Mouse (Mus musculus) E14TG2a.4 (cell line): ENCODE data around the gene Klhl8.

Experiments
- H3K27me3 ChIP-seq: 2 replicates; pipeline ENCODE4 v1.6.1; 2014; ENCODE audit warnings: low read length, control low read depth; ENCODE audit not compliant: insufficient read depth
- H3K36me3 ChIP-seq: 2 replicates; pipeline ENCODE4 v1.6.1; 2014; ENCODE audit warnings: low read length, control low read depth; ENCODE audit not compliant: insufficient read depth
- H3K4me1 ChIP-seq: replicated peaks from 2 replicates; pipeline ENCODE4 v1.6.1; 2014; ENCODE audit warnings: low read depth, low read length, control low read depth
- H3K4me3 ChIP-seq: replicated peaks from 2 replicates; pipeline ENCODE4 v1.5.1; 2014; ENCODE audit warnings: mild to moderate bottlenecking, low read length
- H3K9me3 ChIP-seq: 2 replicates; pipeline ENCODE4 v1.6.1; 2014; ENCODE audit warnings: low read length, control low read depth
- CTCF ChIP-seq: conservative IDR thresholded peaks from 2 replicates; pipeline ENCODE4 v1.5.1; 2014; ENCODE audit warnings: low read length
- NANOG ChIP-seq: IDR thresholded peaks from 2 replicates; pipeline ENCODE4 v1.6.1; 2014; ENCODE audit warnings: borderline replicate concordance, low read length, mixed read lengths
- POU5F1 ChIP-seq: IDR thresholded peaks from 2 replicates; pipeline ENCODE4 v1.6.1; 2014; ENCODE audit warnings: low read length, borderline replicate concordance

Klhl8 gene

DNA sequence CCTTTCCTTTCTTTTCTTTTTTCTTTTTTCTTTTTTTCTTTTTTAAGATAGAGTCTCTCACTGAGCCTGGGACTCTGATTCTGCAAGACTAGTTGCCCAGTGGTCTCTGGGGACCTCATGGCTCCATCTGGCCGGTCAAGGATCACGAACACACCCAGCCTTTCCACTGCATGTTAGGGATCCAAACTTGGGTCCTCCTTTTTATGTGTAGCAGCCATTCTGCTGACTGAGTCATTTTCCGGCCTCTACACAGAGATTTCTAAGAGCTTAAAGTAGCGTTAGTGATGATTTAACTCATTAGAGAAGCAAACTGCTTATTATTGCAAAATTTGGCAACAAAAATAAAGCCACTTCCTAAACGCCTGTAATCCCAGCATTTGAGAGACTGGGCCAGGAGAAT lies 11.4 kb upstream of the Klhl8 start:
- H3K4me1 ChIP-seq = peaks cover 16% of the 10 kb centered on the region
- no peak overlapping the region for H3K4me3 ChIP-seq
- TF ChIP-seq CTCF (no peak), POU5F1 (no peak), NANOG (no peak)
- H3K36me3 ChIP-seq = no peaks in the 10 kb centered on the region
- H3K9me3 ChIP-seq = peaks cover 12% of the 10 kb centered on the region
- H3K27me3 ChIP-seq = 0 out of 2 replicates have a peak, but pooled peaks cover 7% of the 10 kb centered on the region

DNA sequence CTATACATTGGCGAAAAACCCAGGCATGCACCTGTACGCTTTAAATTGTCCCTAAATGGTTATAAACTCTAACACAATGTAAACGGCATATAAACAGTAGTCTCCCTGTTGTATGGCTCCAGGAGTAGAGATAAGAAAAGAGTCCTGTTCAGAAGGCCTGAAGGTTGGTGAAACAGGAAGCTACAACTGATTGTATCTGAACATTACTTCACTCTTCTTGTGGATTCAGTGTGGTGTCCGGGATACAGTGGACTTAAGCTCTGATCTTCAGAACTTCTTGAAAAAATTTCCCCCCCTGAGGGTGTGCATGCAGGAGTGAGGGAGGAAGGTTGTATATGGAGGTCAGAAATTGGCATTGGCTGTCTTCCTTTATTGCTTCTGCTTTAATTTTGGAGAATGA lies 8.4 kb upstream of the Klhl8 start:
- H3K36me3 ChIP-seq = no peaks in the 10 kb centered on the region
- H3K4me3 ChIP-seq = no peak overlapping the region
- H3K9me3 ChIP-seq = peaks cover 9% of the 10 kb centered on the region
- H3K4me1 ChIP-seq = peaks cover 26% of the 10 kb centered on the region
- TF ChIP-seq NANOG (no peak), CTCF (no peak), POU5F1 (no peak)
- H3K27me3 ChIP-seq = 0 out of 2 replicates have a peak, but pooled peaks cover 7% of the 10 kb centered on the region

DNA sequence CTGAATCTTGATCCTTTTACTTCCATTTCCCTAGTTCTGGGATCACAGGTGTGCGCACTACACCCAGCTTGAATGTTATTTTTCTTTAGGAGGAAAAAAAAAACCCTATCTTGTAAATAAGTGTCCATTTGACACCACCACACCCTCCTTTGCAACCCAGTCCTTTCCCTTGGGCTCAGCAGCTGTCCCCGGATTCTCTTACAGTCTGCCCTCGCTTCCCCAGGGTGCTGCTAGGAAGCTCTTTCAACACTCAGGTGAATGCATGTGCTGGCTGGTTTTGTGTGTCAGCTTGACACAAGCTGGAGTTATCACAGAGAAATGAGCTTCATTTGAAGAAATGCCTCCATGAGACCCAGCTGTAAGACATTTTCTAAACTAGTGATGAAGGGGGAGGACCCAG lies 7.2 kb upstream of the Klhl8 start:
- Histone ChIP-seq H3K9me3 (no peaks in the 10 kb centered on the region), H3K4me1 (peaks cover 24% of the 10 kb centered on the region), H3K27me3 (peaks cover 11% of the 10 kb centered on the region; the same call in 1 of the 2 replicates), H3K36me3 (no peaks in the 10 kb centered on the region), H3K4me3 (no peak overlapping the region)
- TF ChIP-seq POU5F1 = no peak
- TF ChIP-seq NANOG = no peak
- TF ChIP-seq CTCF = no peak

DNA sequence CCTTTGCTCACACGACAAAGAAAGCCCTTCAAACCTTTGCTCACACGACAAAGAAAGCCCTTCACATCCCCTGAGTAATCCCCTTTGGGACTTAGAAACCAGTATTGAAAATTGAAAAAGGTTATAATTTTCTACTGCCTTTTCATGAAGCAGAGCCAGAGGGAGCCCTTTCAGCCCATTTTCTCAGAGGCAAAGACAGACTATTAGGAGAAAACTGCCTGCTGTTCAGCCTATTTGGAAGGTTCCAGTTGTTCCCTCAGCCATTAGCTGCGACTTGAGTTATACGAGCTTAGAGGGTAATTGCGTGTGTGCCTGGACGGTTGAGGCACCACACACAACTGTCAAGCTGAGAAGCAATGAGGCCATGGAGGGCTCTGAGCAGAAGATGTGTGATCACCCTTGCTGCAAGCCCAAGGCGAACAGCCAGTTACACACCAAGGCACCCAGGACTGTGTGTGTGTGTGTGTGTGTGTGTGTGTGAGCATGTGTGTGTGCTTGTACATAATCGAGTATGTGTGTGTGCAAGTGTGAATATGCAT lies 6.4 kb upstream of the Klhl8 start:
- no peaks in the 10 kb centered on the region for H3K9me3 ChIP-seq
- TF ChIP-seq CTCF (no peak), POU5F1 (no peak), NANOG (no peak)
- H3K36me3 ChIP-seq = no peaks in the 10 kb centered on the region
- peaks cover 20% of the 10 kb centered on the region for H3K4me1 ChIP-seq
- peaks cover 17% of the 10 kb centered on the region for H3K27me3 ChIP-seq
- no peak overlapping the region for H3K4me3 ChIP-seq

DNA sequence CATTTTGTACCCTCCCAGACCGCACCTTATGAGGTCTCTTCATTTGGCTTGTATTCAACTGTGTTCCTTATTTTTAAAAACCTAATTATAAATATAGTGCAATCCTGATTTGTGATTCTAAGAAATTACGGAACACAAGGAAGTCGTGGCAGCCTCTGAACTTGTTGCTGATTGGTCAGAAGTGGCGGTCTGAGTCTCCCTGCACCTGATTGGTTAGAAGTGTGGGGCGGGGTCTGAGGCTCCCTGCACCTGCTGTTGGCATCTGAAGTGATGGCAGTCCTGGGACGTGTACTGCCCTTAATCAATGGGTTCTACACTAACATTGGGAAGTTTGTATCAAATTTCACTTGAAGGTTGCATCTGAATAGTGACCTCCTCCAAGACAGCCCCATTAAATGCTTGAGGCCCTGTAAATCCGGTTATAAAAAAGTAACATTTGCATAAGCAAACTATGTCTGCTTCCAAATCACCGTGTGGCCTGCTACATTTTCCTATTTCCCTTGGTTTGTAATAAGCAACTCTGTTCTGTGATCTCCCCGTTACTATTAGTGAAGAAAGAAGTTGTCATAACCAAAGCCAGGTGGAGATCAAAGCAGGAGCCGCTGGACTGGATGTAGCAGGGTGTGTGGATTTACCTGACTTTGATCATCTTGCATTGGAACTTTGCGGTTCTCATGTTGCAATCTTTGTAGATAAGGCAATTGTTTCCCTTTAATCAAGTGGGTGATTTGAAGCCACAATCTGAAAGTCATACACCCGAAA lies 5.7 kb upstream of the Klhl8 start:
- Histone ChIP-seq H3K4me3 (peak overlapping the region; percentile 53), H3K4me1 (peaks cover 20% of the 10 kb centered on the region), H3K36me3 (no peaks in the 10 kb centered on the region), H3K27me3 (peaks cover 19% of the 10 kb centered on the region), H3K9me3 (no peaks in the 10 kb centered on the region)
- TF ChIP-seq CTCF (no peak), POU5F1 (no peak), NANOG (no peak)

DNA sequence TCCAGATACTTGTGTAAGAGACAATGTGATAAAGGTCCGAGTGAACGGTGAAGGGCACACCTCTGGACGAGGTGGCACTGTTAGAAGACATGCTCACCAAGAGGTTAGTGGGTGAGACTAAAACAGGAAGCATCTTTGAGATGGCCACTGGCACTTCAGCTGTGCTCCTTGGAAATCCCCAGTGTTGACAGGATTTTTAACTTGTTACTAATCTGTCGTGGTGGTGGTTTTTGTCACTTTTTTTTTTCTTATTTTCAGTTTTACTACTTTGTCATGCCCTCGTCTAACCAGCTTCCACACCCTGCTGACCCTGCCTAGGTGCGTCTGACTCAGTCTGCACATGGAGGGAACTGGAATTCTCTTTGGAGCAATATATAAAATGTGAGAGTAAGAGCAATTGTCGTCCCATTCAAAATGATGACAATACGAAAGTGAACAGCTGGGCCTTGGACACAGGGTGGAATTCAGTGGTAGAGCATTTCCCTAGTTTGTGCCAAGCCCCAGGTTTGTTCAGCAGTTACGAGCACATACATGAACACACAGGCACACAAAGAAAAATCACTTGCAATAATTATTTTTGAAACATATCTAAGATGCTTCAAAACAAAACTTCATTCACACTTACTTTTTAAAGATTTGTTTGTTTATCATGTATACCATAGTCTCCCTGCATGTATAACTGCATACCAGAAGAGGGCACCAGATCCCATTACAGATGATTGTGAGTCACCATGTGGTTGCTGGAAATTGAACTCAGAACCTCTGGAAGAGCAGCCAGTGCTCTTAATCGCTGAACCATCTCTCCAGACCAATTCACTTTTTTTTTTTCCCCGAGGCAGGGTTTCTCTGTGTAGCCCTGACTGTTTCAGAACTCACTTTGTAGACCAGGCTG lies 3.5 kb upstream of the Klhl8 start:
- TF ChIP-seq CTCF = peak; percentile 39
- TF ChIP-seq POU5F1 = no peak
- no peak for TF ChIP-seq NANOG
- H3K4me1 ChIP-seq = peaks cover 25% of the 10 kb centered on the region
- H3K27me3 ChIP-seq = peaks cover 15% of the 10 kb centered on the region
- H3K4me3 ChIP-seq = no peak overlapping the region
- no peaks in the 10 kb centered on the region for H3K36me3 ChIP-seq
- no peaks in the 10 kb centered on the region for H3K9me3 ChIP-seq

DNA sequence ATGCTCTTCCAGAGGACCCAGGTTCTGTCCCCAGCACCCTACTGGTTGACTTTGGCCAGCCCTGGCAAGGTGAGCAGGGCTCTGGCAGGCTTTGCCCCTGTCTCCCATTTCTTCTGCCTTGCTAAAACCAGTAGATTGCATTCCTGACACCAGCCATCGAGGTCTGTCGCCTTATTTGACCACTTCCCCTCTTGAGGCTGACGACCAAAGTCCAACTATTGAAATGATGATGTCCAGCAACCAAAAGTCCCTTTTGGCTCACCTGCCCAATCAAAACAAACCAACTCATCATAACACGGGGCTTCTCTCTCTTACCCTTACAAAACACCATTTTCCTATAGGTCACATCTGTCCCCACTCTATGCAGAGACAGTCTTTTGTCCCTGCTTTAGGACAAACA lies 2.1 kb upstream of the Klhl8 start:
- H3K4me1 ChIP-seq = peaks cover 26% of the 10 kb centered on the region
- TF ChIP-seq NANOG = no peak

DNA sequence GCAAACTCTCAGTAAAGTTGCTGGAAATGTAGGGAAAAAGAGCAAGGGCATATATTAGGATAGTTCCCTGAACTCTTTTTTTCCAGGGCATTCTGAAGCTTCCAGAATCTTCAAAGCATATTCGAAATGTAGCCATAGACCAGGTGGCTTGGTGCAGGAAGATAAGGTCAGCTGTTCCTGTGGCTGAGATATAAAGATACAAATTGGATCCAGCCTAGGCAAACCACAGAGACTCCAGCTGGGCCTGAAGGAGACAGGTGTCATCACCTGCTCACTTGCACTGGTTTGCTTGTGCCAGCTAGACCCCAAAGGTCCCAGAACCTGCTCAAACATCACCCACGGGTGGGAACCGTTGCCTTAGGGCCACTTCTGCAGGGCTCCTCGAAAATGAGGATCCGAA lies 496 bp upstream of the Klhl8 start:
- TF ChIP-seq NANOG = no peak
- TF ChIP-seq POU5F1 = no peak
- no peak for TF ChIP-seq CTCF
- Histone ChIP-seq H3K4me3 (peak overlapping the region; percentile 93), H3K9me3 (no peaks in the 10 kb centered on the region), H3K36me3 (no peaks in the 10 kb centered on the region), H3K4me1 (peaks cover 20% of the 10 kb centered on the region), H3K27me3 (peaks cover 12% of the 10 kb centered on the region)

More for the DNA sequence above, 2.1 kb upstream of the Klhl8 start:
- H3K9me3 ChIP-seq = no peaks in the 10 kb centered on the region
- H3K27me3 ChIP-seq = peaks cover 12% of the 10 kb centered on the region
- H3K36me3 ChIP-seq = no peaks in the 10 kb centered on the region
- no peak overlapping the region for H3K4me3 ChIP-seq

DNA sequence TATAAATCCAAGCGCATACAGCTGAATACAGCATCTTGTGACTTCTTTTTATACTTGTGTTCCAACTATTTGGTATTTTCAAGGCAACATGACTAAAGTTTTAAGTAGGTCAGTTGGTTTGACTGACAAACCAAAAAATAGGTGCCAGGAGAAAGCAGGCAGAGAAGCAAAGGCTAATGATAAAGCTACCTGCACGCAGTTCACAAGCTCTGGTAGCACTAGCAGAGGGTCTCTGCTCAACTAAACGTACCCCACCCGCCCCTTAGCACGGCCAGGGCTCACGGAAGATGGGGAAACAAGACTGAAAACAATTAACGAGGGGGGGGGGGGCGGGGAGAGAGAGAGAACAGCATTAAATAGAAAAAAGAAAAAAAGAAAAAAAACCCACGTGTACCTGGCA lies 903 bp downstream of the Klhl8 start:
- peaks cover 15% of the 10 kb centered on the region for H3K4me1 ChIP-seq
- peak overlapping the region; percentile 93 for H3K4me3 ChIP-seq
- H3K27me3 ChIP-seq = peaks cover 12% of the 10 kb centered on the region
- no peaks in the 10 kb centered on the region for H3K36me3 ChIP-seq
- TF ChIP-seq POU5F1 = no peak
- TF ChIP-seq CTCF = no peak
- TF ChIP-seq NANOG = no peak
- H3K9me3 ChIP-seq = no peaks in the 10 kb centered on the region
